Mouse (Mus musculus): ENCODE measurements at regions not wholly inside any gene's neighbourhood (a gene's known extent, or its start where the extent isn't known, plus 50 kb on each side); places are given as distances from the start of the nearest gene placed in this dataset.

GRCm38 (mm10) chr1:13858371-13859018 is 2234.6 kb downstream of the 4930444P10Rik start:
- DNase-seq, result no peak
- Histone ChIP-seq H3K4me3 (ENCODE audit: low read depth, low read length) (no peak overlapping the region), H3K27ac (ENCODE audit: low read depth) (no peak overlapping the region), H3K36me3 (replicated peaks; ENCODE audit: insufficient read depth, low read length) (no peaks in the 10 kb centered on the region), H3K4me2 (ENCODE audit: low read depth, low read length) (no peak overlapping the region), H3K4me1 (ENCODE audit: insufficient read depth) (no peaks in the 10 kb centered on the region), H3K27me3 (ENCODE audit: insufficient read depth, low read length) (no peaks in the 10 kb centered on the region), H3K9ac (replicated peaks) (no peak overlapping the region), H3K9me3 (ENCODE audit: low read length) (no peaks in the 10 kb centered on the region)
- ATAC-seq, result no peak
- 50% methylated on average over 6 of the region's 6 CpGs for WGBS (ENCODE audit: insufficient replicate concordance)
- TF ChIP-seq CTCF (IDR thresholded peaks at IDR 0.05; ENCODE audit: low read depth), result no peak
- TF ChIP-seq EP300 (IDR thresholded peaks at IDR 0.05; ENCODE audit: low read depth), result no peak

DNA sequence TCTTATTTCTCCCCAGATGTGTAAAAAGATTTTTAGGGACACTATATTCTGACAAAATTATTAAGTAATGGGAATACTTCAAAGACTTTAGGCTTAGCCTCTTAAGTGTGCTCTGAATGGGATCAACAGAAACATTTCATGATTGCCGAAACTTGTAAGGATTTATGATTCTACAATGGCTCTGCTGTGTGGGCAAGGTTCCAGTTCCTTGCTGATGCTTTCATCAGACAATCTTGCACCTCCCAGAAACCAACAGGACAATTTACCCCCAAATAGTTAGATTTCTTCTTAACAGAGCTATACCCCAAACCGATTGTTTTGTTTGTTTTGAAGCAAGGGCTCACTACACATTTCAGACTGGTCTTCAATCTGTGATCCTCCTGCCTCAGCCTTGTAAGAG is 2236.1 kb downstream of the 4930444P10Rik start:
- no peak for TF ChIP-seq CTCF (IDR thresholded peaks at IDR 0.05; ENCODE audit: low read depth)
- TF ChIP-seq EP300 (IDR thresholded peaks at IDR 0.05; ENCODE audit: low read depth), result no peak
- Histone ChIP-seq H3K4me1 (ENCODE audit: insufficient read depth) (no peaks in the 10 kb centered on the region), H3K9ac (replicated peaks) (no peak overlapping the region), H3K27me3 (ENCODE audit: insufficient read depth, low read length) (no peaks in the 10 kb centered on the region), H3K9me3 (ENCODE audit: low read length) (no peaks in the 10 kb centered on the region), H3K4me3 (ENCODE audit: low read depth, low read length) (no peak overlapping the region), H3K36me3 (replicated peaks; ENCODE audit: insufficient read depth, low read length) (no peaks in the 10 kb centered on the region), H3K4me2 (ENCODE audit: low read depth, low read length) (no peak overlapping the region), H3K27ac (ENCODE audit: low read depth) (no peak overlapping the region)
- no peak for DNase-seq
- no peak for ATAC-seq
- 84% methylated on average over 2 of the region's 2 CpGs for WGBS (ENCODE audit: insufficient replicate concordance)

DNA sequence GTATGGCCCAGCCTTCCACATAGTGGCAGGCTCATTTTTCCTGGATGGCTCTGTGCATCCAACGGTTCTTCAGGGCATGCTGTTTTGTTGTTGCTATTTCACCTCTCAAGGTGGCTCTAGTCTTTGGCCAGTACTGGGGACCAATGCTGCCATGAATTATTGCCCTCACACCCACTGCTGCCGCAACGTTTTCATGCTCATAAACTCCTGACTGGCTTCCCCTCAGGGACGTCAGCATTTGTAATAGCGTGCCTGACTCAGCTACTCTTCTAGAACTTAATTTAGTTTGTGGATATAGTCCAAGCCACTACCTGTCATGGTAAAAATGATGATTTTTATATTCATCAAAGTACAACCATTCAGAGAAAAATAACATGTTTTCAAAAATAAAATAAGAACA is 2242.0 kb downstream of the 4930444P10Rik start:
- WGBS (ENCODE audit: insufficient replicate concordance), result 74% methylated on average over 5 of the region's 5 CpGs
- no peak overlapping the region for H3K4me3 ChIP-seq (ENCODE audit: low read depth, low read length)
- no peaks in the 10 kb centered on the region for H3K27me3 ChIP-seq (ENCODE audit: insufficient read depth, low read length)
- ATAC-seq, result no peak
- H3K27ac ChIP-seq (ENCODE audit: low read depth), result no peak overlapping the region
- H3K4me1 ChIP-seq (ENCODE audit: insufficient read depth), result no peaks in the 10 kb centered on the region
- TF ChIP-seq EP300 (IDR thresholded peaks at IDR 0.05; ENCODE audit: low read depth) (no peak), CTCF (IDR thresholded peaks at IDR 0.05; ENCODE audit: low read depth) (no peak)
- no peaks in the 10 kb centered on the region for H3K9me3 ChIP-seq (ENCODE audit: low read length)
- H3K4me2 ChIP-seq (ENCODE audit: low read depth, low read length), result no peak overlapping the region
- H3K36me3 ChIP-seq (replicated peaks; ENCODE audit: insufficient read depth, low read length), result no peaks in the 10 kb centered on the region
- H3K9ac ChIP-seq (replicated peaks), result no peak overlapping the region
- DNase-seq, result no peak

- TF ChIP-seq CTCF (IDR thresholded peaks at IDR 0.05; ENCODE audit: low read depth) (no peak), EP300 (IDR thresholded peaks at IDR 0.05; ENCODE audit: low read depth) (no peak)
- no peak for DNase-seq
- H3K4me1 ChIP-seq (ENCODE audit: insufficient read depth), result no peaks in the 10 kb centered on the region
Measured at GRCm38 (mm10) chr1:13849071-13849470, 2244.1 kb downstream of the 4930444P10Rik start.

GRCm38 (mm10) chr1:13846336-13846865 is 2246.7 kb downstream of the 4930444P10Rik start:
- H3K4me1 ChIP-seq (ENCODE audit: insufficient read depth), result no peaks in the 10 kb centered on the region
- H3K36me3 ChIP-seq (replicated peaks; ENCODE audit: insufficient read depth, low read length), result no peaks in the 10 kb centered on the region
- H3K27ac ChIP-seq (ENCODE audit: low read depth), result no peak overlapping the region
- no peak overlapping the region for H3K4me2 ChIP-seq (ENCODE audit: low read depth, low read length)
- ATAC-seq (no peak), DNase-seq (no peak)
- no peak overlapping the region for H3K9ac ChIP-seq (replicated peaks)
- 69% methylated on average over 15 of the region's 15 CpGs for WGBS (ENCODE audit: insufficient replicate concordance)
- H3K27me3 ChIP-seq (ENCODE audit: insufficient read depth, low read length), result no peaks in the 10 kb centered on the region
- H3K4me3 ChIP-seq (ENCODE audit: low read depth, low read length), result no peak overlapping the region
- TF ChIP-seq CTCF (IDR thresholded peaks at IDR 0.05; ENCODE audit: low read depth) (no peak), EP300 (IDR thresholded peaks at IDR 0.05; ENCODE audit: low read depth) (no peak)
- no peaks in the 10 kb centered on the region for H3K9me3 ChIP-seq (ENCODE audit: low read length)

More at GRCm38 (mm10) chr1:13849071-13849470, 2244.1 kb downstream of the 4930444P10Rik start:
- H3K27me3 ChIP-seq (ENCODE audit: insufficient read depth, low read length), result no peaks in the 10 kb centered on the region
- H3K4me2 ChIP-seq (ENCODE audit: low read depth, low read length), result no peak overlapping the region
- no peaks in the 10 kb centered on the region for H3K36me3 ChIP-seq (replicated peaks; ENCODE audit: insufficient read depth, low read length)
- H3K27ac ChIP-seq (ENCODE audit: low read depth), result no peak overlapping the region
- H3K4me3 ChIP-seq (ENCODE audit: low read depth, low read length), result no peak overlapping the region
- WGBS (ENCODE audit: insufficient replicate concordance), result 71% methylated on average over 4 of the region's 4 CpGs
- no peak overlapping the region for H3K9ac ChIP-seq (replicated peaks)
- H3K9me3 ChIP-seq (ENCODE audit: low read length), result no peaks in the 10 kb centered on the region
- ATAC-seq, result no peak

DNA sequence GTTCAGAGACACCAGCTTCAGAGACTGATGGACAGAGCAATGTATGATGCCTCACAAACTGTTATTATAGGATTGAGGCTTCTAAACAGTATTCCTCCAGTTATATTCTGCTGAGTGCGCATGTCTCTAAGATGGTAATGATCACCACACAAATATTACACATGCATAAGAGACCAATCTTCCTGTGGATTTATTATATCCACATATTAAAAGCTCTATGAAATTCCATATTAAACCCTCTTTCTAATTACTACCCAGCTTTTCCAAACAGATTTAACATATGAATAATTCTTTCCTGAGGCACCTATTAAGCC is 2252.9 kb downstream of the 4930444P10Rik start:
- no peak for TF ChIP-seq CTCF (IDR thresholded peaks at IDR 0.05; ENCODE audit: low read depth)
- no peak for TF ChIP-seq EP300 (IDR thresholded peaks at IDR 0.05; ENCODE audit: low read depth)
- H3K9me3 ChIP-seq (ENCODE audit: low read length), result no peaks in the 10 kb centered on the region
- H3K9ac ChIP-seq (replicated peaks), result no peak overlapping the region
- ATAC-seq (no peak), DNase-seq (no peak)
- no peaks in the 10 kb centered on the region for H3K27me3 ChIP-seq (ENCODE audit: insufficient read depth, low read length)
- no peak overlapping the region for H3K4me2 ChIP-seq (ENCODE audit: low read depth, low read length)
- no peaks in the 10 kb centered on the region for H3K36me3 ChIP-seq (replicated peaks; ENCODE audit: insufficient read depth, low read length)
- no peak overlapping the region for H3K27ac ChIP-seq (ENCODE audit: low read depth)
- H3K4me3 ChIP-seq (ENCODE audit: low read depth, low read length), result no peak overlapping the region
- no peaks in the 10 kb centered on the region for H3K4me1 ChIP-seq (ENCODE audit: insufficient read depth)
- 91% methylated on average over 1 of the region's 1 CpGs for WGBS (ENCODE audit: insufficient replicate concordance)
